Mouse (Mus musculus) neutrophil, adult 5-6 weeks (primary cell): ENCODE results near the gene Asb18. TPM values are rescaled to one million over a fixed set of nuclear protein-coding genes. Genes with fewer than 3 reads are reported as not detected.

Experiments
- ATAC-seq: fragments of 151-379, 151-347 bp; 2 replicates; pipeline ENCODE4 v1.8.0; 2017; ENCODE audit warnings: mild to moderate bottlenecking, moderate TSS enrichment; ENCODE audit not compliant: insufficient number of reproducible peaks, poor library complexity, low FRiP score, severe bottlenecking; ENCODE audit errors: extremely low read depth
- total RNA-seq: library from RNA; stranded (forward); fragments of 200-1000 nt; gene quantifications from 2 replicates; pipeline ENCODE4 v1.2.3, GENCODE M21; 2017

Asb18 gene
- total RNA-seq, 1 experiment from 2014 or later, result not detected

- ATAC-seq, result no peak
These were observed 37.2 kb downstream of the Asb18 start for GRCm38 (mm10) chr1:89977261-89977660.

- no peak for ATAC-seq
These were observed 38.1 kb downstream of the Asb18 start for GRCm38 (mm10) chr1:89976411-89976810.

DNA sequence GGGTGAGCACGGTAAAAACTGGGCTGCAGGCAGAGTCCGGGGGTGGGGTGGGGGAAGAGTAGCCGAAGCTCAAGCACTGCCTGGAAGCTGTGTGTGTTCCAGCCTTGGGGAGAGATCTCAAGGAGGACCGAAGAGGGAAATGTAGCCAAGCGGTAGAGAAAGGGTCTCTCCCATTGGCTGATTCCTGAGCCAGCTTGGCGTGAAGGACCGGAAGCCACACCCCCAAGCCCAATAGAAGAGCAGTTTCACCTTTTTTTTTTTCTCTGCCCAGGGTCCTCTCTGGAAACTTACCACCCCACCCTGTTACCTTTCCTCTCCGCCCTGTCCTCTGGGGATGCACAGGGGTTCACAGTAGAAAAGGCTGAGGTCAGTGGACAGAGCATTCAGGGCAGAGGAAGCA, 39.9 kb downstream of the Asb18 start:
- no peak for ATAC-seq

GRCm38 (mm10) chr1:89971848-89972247, 42.6 kb downstream of the Asb18 start:
- no peak for ATAC-seq

DNA sequence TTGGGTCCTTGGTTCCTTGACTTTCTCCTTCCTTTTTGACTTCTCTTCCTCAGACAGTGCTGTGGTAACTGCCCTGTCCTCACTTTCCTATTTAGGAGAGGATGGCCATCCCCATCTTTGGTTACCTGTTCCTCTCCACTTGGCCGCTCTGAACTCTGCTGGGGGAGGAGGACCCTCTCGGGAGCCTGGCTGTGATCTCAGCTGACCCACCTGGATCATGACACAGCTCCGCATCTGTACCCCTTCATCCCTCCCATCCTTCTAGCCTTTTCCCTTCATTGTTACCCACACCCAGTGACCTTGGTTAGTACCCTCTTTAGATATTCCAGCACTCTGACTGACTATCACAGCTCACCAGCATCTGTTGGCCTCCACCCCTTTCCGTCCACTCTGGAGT, 44.8 kb downstream of the Asb18 start:
- ATAC-seq, result no peak

DNA sequence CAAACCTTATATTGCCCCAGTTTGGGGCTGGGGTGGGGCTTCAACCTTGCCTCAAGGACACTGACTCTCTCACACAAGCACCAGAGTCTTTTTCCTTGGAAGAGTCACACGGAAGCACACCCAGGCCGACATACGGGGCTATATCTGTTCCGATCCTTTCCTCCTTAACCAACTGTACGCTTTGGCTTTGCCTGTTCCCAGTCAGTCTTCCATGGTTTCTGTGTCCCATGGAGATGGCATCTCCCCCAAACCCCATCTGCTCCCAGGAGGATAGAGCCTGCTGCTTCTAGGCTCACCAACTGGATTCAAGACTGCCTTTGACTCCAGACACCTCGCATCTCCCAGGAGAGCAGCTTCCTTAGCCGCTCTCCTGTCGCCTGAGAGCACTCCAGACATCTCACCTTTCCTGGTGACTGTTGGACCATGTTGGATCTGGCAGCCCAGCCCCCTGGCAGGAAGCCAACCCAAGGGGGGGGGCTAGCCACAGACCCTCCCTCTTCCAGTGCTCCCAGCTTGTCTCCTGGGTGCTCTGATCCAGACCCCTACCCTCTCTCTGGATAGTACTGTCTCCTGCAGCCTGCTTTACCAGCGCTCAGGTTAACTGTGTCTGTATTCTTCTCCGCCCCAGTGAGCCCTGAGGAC, 45.3 kb downstream of the Asb18 start:
- ATAC-seq, result no peak

GRCm38 (mm10) chr1:89968111-89968851, 46.2 kb downstream of the Asb18 start:
- no peak for ATAC-seq

DNA sequence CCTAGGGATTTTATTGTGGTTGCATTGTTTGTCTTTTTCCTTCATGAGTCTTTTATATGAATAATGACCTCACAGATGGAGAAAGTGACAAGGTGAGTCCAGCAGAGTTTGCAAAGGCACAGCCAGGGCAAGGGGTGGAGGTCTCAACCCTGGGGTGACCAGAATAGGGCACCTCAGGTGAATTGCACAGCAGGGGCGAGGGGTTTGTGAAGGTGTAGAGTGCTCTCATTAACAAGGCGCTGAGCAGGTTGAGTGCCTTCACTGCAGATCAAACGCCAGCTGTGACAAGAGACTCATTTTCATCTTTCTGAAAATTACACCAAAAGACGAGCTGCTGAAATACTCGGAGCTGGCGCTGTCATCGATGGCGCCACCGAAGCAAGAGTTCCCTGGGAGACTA, 46.9 kb downstream of the Asb18 start:
- no peak for ATAC-seq

DNA sequence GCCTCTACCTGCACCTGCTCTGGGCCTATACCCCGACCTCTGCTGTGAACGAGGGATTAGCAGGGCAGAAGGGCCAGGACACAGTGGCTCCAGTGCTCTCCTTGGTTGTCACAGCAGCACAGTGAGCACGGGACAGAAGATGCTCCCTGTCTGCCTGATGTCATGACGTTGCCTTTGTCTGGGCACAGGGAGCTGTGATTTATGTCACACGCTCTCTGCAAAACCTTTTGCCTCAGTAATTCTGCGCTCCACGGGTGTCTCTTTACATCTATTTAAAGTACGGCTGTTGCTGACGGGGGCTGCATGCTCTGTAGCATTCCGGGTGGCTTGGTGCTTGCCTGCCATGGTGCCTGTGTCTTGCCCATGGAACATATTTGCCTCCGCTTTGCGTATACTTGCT, 50.0 kb downstream of the Asb18 start:
- ATAC-seq, result no peak

- no peak for ATAC-seq
These were observed 51.2 kb downstream of the Asb18 start for GRCm38 (mm10) chr1:89963296-89963695.

DNA sequence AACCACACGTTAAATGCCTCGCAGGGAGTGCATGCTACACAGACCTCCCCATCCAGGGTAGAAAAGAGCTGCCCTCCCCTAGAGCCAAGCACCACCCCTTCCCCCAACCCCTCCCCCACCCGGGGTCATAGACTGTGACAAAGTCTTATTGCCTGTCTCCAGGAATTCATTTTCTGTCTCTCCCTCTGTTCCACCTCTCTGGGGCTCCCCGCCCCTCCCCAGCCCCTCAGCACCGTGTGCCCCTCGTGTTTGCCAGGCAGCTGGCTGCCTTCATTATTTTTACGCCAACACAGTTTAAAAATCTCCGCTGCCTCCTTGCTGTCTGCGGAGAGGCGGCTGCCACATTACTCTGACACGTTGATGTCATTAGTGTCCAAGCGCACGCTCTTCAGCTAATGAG, 52.4 kb downstream of the Asb18 start:
- ATAC-seq, result no peak

DNA sequence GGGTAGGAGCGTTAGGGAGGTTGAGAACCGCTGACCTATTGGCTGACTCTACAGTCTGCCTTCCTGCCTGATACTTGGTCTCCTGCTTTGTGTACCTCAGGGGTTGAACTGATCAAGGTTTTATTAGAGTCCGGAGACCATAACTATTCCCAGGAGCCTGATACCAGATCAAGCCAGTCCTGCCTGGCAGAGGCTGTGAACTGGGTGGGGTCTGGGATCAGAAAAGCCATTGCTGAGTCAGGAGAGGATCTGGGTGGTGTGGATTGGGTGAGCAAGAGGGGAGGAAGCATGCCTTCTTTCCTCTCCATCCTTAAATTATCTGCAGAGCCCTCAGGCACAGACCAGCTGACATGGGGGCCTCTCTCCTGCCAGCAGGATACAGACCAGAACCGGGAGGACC, 55.1 kb downstream of the Asb18 start:
- ATAC-seq, result no peak

- ATAC-seq, result no peak
These were observed 71.3 kb downstream of the Asb18 start for GRCm38 (mm10) chr1:89943202-89943601.

GRCm38 (mm10) chr1:89942395-89942976, 72.0 kb downstream of the Asb18 start:
- no peak for ATAC-seq

GRCm38 (mm10) chr1:89941701-89942381, 72.6 kb downstream of the Asb18 start:
- no peak for ATAC-seq

DNA sequence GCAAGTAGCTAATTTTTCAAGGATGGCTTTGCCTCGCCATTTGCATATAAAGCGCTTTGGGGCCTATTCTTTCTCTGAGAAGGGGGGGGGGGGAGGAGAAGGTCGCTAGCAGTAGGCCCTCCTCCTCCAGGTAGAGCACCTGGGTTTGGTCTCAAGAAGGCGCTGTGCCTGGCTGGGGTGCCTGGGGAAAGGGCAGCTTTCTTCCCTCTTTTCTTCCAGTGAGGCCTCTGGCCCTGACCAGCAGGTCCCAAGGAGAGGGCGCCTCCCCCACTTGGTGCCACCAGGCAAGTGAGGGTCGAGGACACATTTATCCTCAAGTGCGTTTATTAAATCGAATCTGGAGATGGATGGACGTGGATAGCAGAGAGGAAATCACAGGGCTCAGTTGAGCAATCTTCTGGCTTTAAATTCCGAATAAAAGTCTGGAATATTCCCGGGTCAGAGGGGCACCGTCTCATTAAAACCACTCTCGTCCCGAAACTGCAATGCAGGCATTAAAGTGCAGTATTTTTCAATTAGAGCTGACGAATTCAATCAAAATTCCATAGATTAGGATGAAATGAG, 73.4 kb downstream of the Asb18 start:
- no peak for ATAC-seq

DNA sequence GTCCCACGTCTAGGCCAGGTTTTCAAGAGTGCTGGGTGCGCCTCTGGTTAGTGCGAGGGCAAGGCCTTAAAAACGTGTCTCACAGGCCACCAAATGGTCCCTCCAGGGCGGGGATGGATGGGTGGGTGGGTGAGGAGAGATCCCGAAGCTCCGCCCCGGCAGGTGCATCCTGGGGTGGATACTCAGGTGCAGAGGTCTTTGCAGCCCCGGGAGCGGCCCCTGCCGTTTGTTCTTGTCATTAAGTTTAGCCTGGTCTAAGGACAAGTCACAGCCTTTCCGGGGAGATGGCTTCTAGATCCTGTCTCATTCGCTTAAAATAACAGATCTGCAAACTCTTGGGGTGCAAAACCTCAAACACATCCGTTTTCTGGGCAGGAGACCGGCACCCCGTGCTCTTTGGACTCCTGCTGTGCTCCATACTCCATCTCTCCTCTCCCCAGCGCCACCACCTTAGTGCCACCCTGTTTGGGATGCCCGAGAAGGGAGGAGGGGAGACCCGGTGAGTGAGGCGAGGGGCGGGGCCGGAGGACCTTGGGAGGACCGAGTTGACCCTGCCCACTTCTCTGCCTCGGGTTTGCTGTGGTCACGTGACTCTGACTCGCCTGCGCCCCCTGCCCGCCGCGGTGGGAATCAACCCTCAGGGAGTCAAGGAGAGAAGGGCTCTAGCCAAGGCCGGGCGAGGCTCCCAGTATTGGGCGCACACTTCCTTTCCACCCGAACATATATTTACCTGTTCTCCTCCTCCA, 74.3 kb downstream of the Asb18 start:
- no peak for ATAC-seq

- no peak for ATAC-seq
These were observed 74.9 kb downstream of the Asb18 start for GRCm38 (mm10) chr1:89939596-89939960.
